Mouse (Mus musculus): Measurements from ENCODE around the gene Mecr.
"Not testable (repeated sequence)": the region's sequence is repeated elsewhere in the genome, so short reads cannot be mapped to it uniquely, and the experiment has no call there.

Mecr gene

DNA sequence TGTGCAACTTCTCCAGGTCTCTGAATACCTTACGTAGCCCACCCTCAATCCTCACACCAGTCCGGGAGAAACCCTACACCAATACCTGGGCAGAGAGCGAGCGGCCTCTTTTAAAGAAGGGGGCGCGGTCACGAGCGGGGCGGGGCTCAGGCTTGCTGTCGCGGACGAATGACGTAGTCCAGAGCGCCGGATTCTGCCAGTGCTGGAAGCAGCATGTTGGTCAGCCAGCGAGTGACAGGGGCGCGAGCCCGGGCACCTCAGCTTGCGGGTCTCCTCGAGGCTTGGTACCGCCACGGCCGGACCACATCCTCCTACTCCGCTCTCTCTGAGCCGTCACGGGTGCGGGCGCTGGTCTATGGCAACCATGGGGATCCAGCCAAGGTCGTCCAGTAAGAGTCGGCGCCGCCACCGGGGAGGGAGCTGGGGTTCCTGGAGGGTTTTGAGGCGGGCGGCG, at the start of gene Mecr:
Gene Mecr, plus strand, starts transcription at position 181 of the 454 bp plus-strand sequence.
- DNase-seq, result peak; percentile 68 to 76

DNA sequence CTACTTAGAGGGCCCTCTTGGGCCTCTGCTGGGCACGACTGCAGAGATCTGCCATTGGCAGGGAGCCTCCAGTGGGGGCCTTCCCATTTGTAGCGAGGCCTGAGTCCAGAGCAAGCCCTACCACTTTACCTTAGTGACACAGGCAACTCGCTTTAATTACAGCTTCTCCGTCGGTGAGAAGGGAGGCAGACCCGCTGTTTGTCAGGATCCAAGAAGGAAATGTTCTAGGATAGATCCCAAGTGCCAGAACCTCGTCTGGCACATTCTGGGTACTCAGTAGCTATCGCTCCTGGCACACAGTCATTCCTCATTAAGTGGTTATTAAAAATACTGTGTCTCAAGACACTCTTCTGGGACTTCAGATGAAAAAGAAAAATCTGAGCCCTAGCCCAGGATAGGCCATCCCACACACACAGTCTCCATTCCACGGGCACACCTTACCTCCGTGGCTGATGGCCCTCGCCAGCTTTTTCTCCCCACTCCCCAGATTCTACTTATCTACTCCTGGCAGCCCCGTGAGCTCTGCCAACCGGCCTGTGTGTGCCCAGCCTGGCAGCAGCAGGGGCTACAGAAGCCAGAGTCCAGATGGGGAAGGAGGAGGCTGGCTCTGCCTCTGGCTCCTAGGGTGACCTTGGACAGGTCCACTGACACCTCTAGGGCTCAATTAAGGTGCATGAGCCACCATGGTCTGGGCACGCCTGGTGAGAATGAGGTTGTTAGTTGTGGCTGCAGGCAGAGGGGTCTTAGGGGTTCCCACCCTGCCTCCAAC, 46.8 kb upstream of the Mecr start:
- no peak for DNase-seq

DNA sequence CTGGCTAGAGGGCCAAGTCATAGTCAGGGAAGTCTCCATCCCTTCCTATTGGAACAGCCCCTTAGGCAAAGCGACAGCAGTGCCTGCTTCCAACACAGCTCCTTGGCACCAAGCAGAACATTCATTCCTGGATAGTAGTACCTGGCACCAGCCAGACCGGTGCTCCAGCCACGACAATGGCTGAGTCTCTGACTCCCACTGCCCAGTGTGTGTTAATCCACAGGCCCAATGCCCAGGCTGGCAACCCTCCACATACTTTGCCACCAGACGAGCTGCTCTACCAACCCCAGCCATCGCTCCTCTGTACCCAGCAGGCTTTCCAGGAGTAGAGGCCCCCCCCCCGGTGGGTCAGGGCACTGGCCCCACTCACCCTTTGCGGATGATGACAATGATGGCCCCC, 45.8 kb upstream of the Mecr start:
- DNase-seq, result no peak

DNA sequence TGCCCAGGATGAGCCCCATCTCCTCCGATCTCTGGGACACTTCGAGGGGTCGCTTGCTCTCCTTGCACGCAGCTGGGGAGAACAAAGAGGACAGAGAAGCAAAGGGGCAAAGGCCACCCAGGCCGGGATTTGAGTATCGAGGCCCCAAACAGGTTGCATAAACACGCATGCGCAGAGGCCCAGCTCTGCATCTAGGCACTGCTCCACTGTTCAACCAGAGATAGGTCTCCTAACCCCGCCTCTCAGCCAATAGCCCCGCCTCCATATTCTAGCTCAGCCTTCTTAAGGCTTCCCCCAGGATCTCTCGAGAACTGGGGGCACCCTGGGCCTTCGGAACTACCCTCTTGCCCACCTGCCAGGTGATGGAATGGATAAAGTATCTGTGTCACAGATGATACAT, 45.4 kb upstream of the Mecr start:
- DNase-seq, result no peak

DNA sequence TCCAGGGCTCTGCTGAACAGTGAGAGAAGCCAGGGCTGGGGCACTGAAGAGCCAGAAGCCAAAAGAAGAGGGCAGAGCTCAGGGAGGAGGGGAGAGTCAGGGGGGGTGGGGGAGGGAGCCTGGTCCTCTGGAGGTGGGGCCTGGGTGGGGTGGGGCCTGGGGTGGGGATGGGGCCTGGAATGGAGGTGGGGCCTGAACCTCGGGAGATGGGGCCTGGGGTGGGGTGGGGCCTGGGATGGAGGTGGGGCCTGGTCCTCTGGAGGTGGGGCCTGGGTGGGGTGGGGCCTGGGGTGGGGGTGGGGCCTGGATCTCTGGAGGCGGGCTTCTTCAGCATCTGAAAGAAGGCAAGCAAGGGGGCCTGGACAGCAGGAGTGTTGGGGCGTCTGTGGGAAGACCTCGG, 44.3 kb upstream of the Mecr start:
- no peak for DNase-seq

DNA sequence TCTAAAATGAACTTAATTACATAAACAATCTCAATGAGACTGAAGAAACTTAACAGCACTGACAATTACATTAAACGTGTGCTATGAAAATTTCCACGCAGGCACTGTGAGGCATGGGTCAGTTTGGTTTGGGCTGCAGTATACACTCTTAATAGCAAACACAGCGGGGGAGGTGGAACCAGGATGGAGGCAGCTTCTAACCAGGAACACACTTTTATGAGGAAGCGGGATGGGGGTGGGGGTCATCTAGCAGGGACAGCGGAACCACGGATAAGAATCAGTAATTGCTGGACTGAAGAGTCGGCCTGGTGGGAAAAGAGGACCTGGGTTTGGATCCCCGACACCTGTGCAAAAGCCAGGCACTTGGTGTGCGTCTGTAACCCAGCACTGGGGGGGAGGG, 39.4 kb upstream of the Mecr start:
- DNase-seq, result no peak

DNA sequence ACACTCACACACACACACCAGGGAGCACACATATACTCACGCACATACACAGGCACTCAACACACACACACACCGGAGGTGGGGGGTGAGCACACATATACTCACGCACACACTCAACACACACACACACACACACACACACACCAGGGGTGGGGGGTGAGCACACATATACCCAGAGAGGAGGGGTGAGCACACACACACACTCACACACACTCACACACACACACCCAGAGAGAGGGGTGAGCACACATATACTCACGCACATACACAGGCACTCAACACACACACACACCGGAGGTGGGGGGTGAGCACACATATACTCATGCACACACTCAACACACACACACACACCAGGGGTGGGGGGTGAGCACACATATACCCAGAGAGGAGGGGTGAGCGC, 38.5 kb upstream of the Mecr start:
- DNase-seq, result not testable (repeated sequence)

DNA sequence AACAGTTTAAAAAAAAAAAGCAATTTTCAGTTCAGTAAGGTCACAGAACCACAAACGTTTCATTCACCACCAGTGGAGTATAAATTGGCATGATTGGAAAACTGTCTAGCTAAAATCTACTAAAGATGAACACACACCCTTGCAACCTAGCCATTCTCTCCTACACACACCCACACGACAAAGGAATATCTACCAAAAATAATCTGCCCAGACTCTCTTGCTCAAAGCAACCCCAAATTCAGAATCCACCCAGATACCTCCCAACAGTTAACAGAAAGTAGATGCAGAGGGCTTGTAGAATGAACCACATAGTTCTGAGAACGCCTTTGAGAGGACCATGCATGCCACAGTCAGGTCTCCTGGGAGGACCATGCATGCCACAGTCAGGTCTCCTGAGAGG, 38.0 kb upstream of the Mecr start:
- DNase-seq, result no peak

DNA sequence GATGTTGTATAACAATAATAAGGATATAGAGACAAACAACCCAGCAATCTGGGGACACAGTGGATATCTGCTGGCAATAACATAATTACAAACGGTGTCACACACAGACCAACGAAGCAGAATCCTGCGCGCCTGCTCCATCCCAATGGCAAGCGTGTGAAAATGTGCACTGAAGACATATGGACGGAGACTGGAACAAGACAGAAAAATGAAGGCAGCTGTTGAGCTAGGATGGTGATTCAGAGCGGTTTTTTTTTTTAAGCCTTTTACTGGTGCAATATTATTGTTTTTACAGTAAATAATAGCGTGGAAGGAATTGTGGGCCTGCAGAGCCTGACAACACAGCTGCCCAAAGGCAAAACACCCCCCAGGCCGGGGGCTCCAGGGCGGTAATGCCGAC, 30.8 kb upstream of the Mecr start:
- DNase-seq, result no peak

DNA sequence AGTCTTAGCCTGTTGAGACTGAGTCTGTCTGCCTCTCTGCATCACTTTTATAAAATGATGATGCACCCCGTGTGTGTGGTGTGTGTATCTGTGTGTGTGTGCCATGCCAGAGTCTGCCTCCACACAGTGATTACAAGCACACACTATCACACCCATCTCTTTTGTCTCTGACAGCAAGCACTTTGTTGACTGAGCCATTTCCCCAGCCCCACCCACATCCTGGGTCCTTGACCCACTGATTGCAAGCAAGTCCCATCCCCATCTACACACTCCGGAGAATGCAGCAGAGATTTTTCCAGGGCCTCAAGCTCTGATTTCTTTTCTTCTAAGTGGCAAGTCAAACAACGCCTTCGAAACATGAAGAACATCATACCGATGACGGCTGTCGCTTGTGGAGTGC, 29.5 kb upstream of the Mecr start:
- no peak for DNase-seq

DNA sequence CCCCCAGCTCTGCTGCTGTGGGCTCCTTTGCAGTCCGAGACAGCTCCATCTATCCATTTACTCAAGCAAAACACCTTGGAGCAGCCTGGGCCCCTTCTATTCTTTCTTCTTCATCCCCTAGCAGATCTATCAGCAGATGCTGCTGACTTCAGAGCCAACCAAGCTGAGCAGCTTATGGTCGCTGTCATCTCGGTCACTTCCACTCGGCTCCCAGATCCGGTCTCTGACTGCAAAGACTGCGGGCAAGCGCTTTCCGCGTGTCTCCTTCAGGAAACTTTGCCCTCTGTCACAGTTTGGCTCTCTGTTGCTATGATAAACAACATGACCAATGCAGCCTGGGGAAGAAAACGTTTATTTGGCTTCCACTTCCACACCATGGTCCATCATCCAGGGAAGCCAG, 28.4 kb upstream of the Mecr start:
- no peak for DNase-seq

DNA sequence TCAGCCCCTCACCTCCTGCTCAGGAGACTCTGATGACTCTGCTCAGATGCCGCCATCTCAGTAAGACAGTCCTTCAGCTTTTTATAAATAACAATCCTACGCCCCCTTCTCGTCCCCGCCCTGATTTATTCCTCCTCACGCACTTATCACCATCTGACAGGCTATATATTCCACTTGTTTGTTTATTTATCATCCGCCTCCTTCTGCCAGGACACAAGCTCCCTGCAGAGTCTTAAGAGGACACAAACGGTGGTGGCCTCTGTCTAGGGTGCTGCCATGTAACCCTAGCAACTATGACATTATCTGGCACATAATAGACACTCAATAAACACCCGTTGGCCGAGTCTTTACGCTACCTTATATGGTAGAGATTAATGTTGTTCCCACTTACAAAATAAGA, 27.5 kb upstream of the Mecr start:
- no peak for DNase-seq

DNA sequence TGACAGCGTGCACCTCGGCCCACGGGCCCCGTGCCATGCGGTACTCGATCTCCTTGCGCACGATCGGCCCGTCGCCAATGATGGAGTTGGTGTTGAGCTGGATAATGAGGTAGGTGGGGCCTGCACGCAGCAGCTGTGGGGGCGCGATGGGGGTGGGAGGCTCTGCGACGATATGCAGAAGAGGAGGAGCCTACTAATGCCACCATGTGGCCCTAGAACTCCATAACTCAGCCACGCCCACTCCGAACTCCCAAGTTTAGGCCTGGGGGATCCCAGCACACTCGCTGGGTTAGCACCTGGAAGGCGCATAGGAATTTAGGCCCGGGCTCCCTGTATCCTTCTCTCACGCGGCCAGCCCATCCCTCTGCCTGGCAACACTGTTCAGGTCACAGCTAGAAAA, 24.3 kb upstream of the Mecr start:
- no peak for DNase-seq

DNA sequence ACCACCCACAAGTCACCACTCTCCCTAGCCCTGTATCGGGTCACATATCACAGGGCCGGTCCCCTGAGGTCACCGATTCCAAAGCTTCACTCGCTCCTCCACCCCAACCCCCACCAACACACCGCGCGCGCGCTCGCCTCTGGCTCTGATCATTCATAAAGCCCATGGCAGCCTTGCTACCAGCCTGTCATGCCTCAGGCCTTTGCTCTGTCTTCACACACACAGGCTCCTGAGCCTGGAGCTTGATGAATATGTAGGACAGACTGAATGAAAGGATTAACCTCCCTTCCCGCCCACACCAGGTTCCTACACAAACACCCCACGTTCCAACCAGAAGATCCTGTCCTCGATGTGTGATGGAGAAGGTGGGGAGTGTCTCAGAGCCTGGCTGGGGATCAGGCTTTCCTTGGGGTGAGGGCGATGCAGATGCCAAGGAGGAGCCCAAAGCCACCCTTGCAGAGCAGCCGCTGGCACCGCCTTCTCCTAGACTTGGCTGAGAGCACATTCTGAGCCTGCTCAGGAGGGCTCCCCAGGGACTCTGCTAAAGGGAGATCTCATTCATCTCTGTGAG, 22.0 kb upstream of the Mecr start:
- no peak for DNase-seq

DNA sequence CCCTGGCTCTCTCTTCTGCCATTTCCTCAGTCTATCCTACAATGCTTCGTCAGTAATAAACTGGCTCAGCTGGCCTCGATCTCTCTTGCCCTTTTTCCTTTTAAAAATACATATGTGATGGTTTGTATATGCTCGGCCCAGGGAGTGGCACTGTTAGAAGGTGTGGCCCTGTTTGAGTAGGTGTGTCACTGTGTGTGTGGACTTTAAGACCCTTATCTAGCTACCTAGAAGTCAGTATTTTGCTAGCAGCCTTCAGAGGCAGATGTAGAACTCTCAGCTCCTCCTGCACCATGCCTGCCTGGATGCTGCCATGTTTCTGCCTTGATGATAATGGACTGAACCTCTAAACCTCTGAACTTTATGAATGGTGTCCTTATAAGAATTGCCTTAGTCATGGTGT, 20.7 kb upstream of the Mecr start:
- DNase-seq, result no peak

DNA sequence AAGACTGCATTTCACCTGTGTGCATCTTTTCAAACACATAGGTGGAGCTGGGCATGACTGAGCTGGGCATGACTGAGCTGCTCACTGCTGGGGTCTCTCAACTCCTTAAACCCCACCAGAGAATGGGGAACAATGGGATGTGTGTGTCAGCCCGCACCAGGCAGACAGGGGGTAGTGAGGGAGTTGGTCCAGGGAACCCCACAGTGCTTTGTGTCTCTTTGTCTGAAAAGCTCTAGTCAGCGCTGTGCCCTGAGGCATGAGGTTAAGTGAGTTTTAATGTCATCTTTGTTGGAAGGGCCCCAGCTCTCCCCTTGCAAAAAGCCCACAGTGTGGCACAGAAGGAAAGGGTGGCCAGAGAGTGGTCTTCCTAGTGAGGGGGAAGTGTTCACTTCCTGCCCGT, 18.3 kb upstream of the Mecr start:
- DNase-seq, result no peak

DNA sequence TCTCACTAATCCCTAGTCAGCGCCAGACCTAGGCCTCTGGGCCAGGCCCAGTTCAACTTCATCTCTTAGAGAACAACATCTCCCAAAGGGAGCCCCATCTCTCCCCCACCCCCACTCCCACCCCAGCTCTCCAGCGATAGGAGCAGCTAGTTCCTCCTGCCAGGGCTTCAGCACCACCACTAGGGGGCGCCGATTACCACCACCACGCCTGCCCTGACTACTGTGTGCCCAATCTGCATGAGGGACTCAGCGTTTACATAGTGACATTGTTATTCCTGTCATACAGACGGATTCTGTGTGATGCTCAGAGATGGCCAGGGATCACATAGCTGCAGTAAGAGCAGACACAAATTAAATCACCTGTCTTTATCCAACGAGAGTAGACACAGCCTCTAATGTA, 17.4 kb upstream of the Mecr start:
- DNase-seq, result peak in 1 of 2 experiments; percentile 11

DNA sequence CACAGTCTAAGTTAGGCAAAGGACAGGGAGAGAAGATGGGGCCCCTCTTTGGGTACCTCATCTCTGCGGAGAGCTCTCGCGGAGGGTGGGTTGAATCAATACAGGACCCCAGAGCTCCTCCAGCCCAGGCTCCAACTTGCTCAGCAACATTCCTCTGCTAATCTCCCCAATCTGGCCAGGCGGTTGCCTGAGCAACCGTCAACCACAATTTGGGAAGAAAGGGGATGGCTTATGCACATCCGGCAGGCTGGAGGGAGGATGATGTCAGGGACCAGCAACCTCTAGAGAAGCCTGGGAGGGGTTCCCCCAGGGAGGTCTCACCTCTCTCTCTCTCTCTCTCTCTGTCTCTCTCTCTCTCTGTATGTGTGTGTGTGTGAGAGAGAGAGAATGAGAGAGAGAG, 16.4 kb upstream of the Mecr start:
- no peak for DNase-seq

DNA sequence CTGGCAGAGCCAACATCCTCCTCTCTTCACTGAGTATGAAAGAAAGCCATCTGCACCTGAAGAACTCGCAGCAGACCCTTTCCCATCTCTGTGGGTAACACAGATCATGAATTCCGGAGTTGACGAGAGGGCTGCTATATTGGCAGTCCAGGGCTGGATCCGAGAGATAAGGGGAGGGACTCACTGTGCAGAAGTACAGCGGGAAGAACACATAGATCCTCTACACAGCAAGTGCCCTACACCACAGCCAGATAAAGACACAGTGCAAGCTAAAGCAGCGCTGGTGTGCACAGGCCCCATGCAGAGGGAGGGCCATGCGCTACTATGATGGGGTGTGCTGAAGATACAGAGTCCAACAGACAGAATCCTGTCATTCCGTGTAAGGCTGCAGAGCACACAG, 14.1 kb upstream of the Mecr start:
- DNase-seq, result no peak

DNA sequence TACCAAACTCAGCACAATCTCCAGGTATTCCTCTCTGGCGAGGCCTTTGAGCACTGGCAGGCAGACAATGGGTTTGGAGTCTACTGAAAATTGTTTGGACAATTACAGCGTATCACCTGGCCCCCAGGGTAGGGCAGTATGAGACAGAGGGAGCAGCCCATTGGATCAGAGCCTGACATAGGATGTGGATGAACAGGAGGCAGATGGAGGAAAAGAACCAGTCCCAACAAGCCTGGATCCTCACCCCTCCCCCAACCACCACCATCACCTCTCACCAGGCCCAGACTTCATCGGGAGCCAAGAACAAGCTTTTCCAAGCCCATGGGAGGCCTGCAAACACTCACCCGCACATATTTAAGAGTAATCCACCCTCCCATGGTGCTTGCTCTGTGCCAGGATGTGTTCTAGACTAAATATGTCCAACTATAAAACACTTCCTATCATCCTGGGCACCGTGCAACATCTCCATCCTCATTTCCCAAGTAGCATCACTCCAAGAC, 11.7 kb upstream of the Mecr start:
- DNase-seq, result no peak

DNA sequence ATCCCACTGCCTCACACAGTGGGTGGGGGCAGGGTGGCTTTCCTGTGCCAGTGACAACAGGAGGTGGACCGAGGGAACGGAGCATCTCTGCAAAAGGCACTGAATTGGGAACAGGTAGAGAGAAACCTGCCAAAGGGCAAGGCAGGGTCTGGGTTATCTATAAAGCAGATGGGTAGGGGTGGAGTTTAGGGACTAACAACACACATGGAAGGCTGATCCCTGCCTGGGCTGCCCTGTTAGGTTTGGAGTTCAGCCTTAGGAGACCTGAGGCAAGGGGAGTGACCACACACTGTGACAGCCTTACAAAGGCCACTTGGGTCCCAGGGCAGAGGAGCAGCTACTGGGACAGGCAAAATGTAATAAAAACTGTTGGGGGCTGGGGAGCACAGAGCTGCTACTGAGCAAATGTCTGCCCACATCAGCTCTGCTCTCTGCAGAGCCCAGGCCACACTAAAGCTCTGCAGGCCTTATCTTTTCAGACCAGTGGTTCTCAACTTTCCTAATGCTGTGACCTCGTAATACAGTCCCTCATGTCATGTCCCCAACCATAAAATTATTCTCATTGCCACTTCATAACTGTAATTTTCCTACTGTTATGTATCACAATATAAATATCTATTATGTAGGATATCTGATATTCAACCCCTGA, 10.4 kb upstream of the Mecr start:
- no peak for DNase-seq

DNA sequence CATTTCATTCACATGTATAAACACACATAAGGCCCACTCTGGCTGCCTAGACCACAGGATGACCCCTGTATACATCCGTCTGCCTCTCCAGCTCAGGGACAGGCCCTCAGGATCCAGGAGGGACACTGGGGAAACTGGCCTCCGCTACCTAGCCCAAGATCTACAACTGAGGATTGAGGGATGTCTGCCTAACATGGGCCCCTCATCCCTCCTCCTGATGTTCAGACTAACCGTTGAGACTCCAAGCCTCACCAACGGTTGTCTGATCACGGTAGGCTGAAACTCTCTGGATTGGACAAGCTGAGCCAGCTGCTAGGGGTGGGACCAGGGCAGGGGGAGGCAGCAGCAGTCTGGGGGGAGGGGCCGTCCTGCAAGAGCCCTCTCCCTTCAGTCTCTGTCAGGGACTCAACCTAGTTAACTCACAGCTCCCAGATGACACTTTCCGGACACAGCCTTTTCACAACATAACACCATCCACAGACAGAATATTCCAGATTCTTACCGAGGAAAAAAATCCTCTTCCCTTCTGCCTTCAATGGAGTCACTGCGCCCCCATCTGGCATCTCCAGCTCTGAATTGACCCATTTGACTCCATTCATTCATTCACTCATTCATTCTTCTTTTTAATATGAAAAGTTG, 9.2 kb upstream of the Mecr start:
- no peak for DNase-seq

DNA sequence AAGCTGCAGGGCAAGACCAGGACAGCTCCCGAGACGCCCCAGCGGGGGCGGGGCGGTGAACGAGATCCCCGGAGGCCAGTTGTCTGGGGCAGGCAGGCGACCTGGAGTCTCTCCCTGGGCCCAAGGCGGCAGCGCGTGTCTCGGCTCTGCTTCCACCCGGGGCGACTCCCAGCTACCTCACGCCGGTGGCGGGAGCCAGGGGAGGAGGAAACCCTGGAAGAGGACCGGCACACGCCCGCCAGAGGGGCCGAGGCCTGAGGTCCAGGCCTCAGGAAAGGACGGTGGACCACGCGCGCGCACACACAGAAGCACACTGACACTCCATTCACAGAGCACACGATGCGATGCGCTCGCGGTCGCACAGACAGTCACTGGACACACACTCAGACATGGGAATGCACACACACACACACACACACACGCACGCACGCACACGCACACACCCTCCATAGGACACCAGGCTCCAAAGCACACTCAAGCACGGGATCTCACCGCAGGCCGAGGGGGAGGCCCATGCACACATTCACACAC, 6.9 kb upstream of the Mecr start:
- DNase-seq, result no peak

Data from thymus, adult 18-20 months (tissue).